Mouse (Mus musculus): ENCODE data around the gene Vcl. TPM values are rescaled to one million over a fixed set of nuclear protein-coding genes. Genes with fewer than 3 reads are reported as not detected.

The Vcl gene
- 4.2 TPM for polyA plus RNA-seq (2017; shearing (Covaris generic))

DNA sequence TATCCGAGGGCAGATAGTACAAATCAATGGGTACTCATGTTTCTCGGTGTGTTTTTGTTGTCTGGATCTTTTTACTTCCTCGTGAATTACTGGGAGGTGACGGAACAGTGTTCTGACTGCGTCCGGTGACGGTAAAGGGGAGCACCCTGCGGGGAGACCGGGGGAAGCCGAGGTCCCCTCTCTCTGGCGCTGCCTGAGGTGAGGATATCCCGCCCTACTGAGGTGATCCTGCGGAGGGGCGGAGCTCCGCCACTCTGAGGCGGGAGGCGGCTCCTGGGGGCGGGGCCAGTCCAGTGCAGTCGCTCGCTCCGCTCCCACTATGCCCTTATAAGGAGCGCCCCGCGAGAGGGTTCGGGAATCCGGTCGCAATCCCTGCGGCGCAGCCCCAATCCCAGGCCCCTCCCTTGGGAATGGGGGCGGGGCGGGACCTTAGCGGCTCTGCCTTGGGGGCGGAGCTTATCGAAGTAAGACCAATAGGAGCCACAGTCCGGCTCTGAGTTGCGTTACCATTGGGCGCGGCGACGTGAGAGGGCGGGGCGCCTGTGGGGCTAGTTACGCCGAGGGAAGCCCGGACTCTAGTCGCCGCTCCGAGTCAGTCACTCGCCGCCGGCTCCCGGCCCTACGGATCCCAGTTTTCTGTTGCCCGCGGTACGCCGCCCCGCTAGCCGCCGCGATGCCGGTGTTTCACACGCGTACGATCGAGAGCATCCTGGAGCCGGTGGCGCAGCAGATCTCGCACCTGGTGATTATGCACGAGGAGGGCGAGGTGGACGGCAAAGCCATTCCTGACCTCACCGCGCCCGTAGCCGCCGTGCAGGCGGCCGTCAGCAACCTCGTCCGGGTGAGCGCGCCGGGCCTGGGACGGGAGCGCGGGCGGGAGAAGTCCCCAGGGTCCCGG lies at the start of gene Vcl:
Gene Vcl, plus strand, starts transcription at position 551 of the 898 bp plus-strand sequence.

DNA sequence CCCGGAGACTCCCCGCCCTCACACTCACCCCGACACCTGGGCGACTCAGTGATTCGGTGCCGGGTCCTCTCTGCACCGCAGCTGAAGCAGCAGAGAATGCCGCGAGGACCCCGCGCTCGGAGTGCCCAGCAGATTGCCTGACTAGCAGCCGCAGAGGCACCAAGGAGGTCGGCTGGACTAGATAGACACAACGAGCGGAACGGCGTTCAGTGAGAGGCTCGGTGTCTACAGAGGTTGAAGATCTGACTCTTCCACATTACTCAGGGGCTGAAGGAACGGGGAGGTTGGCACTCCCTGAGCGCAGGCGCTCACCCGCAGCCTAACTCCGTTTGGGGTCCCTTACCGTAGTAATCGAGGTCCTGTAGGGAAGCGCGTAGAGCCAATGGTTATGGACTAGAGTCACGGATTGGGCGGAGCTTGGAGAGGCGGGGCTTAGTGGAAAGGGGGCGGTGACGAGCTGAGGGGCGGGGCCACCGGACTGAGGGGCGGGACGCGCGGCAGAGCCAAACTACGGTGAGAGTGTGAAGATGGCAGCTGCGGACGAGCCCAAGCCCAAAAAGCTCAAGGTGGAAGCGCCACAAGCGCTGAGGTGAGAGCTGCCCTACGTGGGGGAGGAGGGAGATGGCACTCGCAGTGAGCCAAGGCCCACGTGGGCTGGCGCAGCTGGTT lies 123.0 kb downstream of the Vcl start, which contains the start of the genes Ap3m1 and Adk:
Gene Ap3m1, minus strand, starts transcription at position 397 of the 669 bp plus-strand sequence.
Gene Adk, plus strand, starts transcription at position 463 of the 669 bp plus-strand sequence.

Other genes with a start within 250 kb of the Vcl start
- 7.8 TPM for gene Fut11, start 234.4 kb upstream of the Vcl start, polyA plus RNA-seq (2017; shearing (Covaris generic))
- 76.9 TPM for gene Chchd1, start 226.4 kb upstream of the Vcl start, polyA plus RNA-seq (2017; shearing (Covaris generic))
- 48.0 TPM for gene Zswim8, start 221.8 kb upstream of the Vcl start, polyA plus RNA-seq (2017; shearing (Covaris generic))
- gene Ndst2, start 194.8 kb upstream of the Vcl start, polyA plus RNA-seq (2017; shearing (Covaris generic)) = 25.0 TPM
- gene Camk2g, start 135.3 kb upstream of the Vcl start, polyA plus RNA-seq (2017; shearing (Covaris generic)) = 10.3 TPM
- gene Plau, start 92.7 kb upstream of the Vcl start, polyA plus RNA-seq (2017; shearing (Covaris generic)) = not detected
- gene Ap3m1, start 123.1 kb downstream of the Vcl start, polyA plus RNA-seq (2017; shearing (Covaris generic)) = 45.5 TPM
- gene Adk, start 123.2 kb downstream of the Vcl start, polyA plus RNA-seq (2017; shearing (Covaris generic)) = 145 TPM

All from effector memory CD4-positive, alpha-beta T cell, adult 5 months (primary cell).